Mouse (Mus musculus) cortical plate, adult 2 months (tissue): ENCODE data around the gene Zfp706.

ENCODE experiments used
- CTCF ChIP-seq: fragments of 200-500 bp; IDR thresholded peaks from 2 replicates; pipeline ENCODE4 v1.5.1; 2011; ENCODE audit warnings: mild to moderate bottlenecking, control low read depth, low read length; ENCODE audit not compliant: insufficient read depth; ENCODE audit errors: extremely low read depth
- POLR2A ChIP-seq: fragments of 200-500 bp; IDR thresholded peaks from 2 replicates; pipeline ENCODE4 v1.6.1; 2011; ENCODE audit warnings: mild to moderate bottlenecking, low read length, control low read depth; ENCODE audit not compliant: insufficient read depth; ENCODE audit errors: extremely low read depth

DNA sequence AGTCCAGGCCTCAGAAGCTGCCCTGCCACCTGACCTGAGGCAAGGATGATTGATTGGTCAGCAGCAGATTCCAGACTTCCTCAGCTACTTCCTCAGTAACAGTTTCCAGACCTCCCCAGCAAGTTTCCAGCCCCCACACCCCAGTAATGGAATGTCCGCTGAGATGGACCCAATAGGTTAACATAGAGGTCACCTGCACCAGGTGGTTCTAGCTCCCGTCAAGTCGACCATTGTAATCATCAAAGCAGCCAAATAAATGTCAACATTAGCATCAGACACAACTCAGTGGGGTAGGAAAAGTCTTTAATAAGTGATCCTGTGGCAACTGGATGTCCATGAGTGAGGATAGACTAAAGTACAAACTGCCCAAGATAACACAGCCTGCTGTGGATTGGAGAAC is 3.7 kb upstream of the Zfp706 start:
- TF ChIP-seq CTCF: no peak
- TF ChIP-seq POLR2A: no peak
